Mouse (Mus musculus) limb, embryonic 11.5 days (tissue): ENCODE measurements around the gene Ulbp1. TPM values are rescaled to one million over a fixed set of nuclear protein-coding genes. Genes with fewer than 3 reads are reported as not detected.

Source experiments
- polyA plus RNA-seq: library from polyadenylated mRNA; unstranded; fragments of >200 nt; fragmentation: Nextera tagmentation; extraction: Ambion mirVana; gene quantifications from 2 replicates; pipeline ENCODE4 v1.2.1, GENCODE M21; 2014

Ulbp1 gene
- polyA plus RNA-seq, 1 experiment from 2014 or later, result 0.75 TPM

Other genes starting within 250 kb of the Ulbp1 start
- gene Lrp11, start 116.2 kb upstream of the Ulbp1 start, polyA plus RNA-seq, result 0.88 and 1.1 TPM in 2 replicates
- gene Nup43, start 193.9 kb upstream of the Ulbp1 start, polyA plus RNA-seq, result 80.2 and 81.0 TPM in 2 replicates
- 117 and 120 TPM in 2 replicates for gene Pcmt1, start 207.5 kb upstream of the Ulbp1 start, polyA plus RNA-seq
- 8.5 and 9.3 TPM in 2 replicates for gene Lats1, start 207.6 kb upstream of the Ulbp1 start, polyA plus RNA-seq